Mouse (Mus musculus): Measurements from ENCODE around the gene Bcl3.

Bcl3 gene

GRCm38 (mm10) chr7:19796254-19796653 lies 26.3 kb downstream of the Bcl3 start:
- TF ChIP-seq GATA4 (IDR thresholded peaks at IDR 0.05; ENCODE audit: insufficient replicate concordance, low read length), result no peak

DNA sequence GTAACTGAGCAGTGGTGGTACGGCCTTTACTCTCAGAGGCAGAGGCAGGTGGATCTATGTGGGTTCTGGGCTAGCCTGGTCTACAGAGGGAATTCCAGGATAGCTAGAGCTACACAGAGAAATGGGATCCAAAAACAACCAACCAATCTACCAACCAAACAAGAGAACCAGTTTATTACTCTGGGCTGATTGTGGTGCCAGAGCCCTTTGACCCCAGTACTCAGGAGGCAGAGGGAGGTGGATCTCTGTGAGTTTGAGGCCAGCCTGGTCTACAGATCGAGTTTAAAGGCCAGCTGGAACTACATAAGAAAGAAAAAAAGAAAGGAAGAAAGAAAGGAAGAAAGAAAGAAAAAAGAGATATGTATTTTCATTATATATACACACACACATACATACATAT lies 27.3 kb downstream of the Bcl3 start:
- no peak for TF ChIP-seq GATA4 (IDR thresholded peaks at IDR 0.05; ENCODE audit: insufficient replicate concordance, low read length)

GRCm38 (mm10) chr7:19792701-19793630 lies 29.6 kb downstream of the Bcl3 start:
- TF ChIP-seq GATA4 (IDR thresholded peaks at IDR 0.05; ENCODE audit: insufficient replicate concordance, low read length), result no peak

DNA sequence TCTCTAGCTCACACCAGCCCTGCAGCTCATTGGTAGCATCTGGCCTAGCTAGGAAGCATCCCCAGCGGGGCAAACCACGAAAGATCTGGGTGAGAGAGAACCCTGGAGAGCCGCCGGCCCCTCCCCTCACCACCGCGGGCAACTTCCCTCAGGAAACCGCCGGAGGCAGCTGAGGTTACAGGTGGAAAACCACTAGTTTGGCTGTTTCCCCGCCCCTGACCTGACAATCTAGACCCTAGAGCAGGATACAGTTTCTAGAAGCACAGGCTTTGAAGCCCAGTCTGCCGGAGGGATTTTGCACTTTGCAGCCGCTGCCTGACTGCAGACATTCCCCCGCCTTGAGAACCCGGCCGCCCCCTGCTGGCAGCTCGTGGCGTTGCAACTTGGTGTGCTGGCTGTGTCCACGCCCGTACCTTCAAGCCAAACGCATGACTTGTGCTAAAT lies 32.6 kb downstream of the Bcl3 start:
- no peak for TF ChIP-seq GATA4 (IDR thresholded peaks at IDR 0.05; ENCODE audit: insufficient replicate concordance, low read length)

DNA sequence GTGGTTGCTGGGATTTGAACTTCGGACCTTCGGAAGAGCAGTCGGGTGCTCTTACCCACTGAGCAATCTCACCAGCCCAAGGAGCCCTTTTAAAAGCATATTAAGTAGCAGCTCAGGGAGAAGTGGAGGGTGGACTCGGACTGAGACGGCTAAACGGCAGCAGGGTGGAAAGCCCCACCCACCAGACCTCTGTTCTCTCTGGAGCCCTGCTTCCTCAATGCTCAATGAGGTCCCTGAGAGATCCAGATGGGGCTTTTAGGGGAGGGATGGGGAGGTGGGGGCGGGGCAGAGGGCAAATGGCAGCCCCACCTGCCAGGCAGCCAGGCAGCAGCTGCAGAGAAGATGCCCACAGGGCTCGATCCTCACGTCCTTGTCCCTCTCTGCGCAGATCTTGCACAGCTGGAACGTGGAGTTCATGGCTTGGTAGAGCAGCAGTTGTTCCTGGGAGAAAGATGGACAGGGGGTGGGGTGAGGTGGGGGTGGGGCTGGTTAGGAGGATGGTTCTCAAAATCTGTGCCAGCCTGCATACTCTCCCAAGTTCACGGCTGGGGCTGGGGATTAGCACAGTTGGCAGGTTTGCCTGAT lies 36.6 kb downstream of the Bcl3 start:
- no peak for TF ChIP-seq GATA4 (IDR thresholded peaks at IDR 0.05; ENCODE audit: insufficient replicate concordance, low read length)

DNA sequence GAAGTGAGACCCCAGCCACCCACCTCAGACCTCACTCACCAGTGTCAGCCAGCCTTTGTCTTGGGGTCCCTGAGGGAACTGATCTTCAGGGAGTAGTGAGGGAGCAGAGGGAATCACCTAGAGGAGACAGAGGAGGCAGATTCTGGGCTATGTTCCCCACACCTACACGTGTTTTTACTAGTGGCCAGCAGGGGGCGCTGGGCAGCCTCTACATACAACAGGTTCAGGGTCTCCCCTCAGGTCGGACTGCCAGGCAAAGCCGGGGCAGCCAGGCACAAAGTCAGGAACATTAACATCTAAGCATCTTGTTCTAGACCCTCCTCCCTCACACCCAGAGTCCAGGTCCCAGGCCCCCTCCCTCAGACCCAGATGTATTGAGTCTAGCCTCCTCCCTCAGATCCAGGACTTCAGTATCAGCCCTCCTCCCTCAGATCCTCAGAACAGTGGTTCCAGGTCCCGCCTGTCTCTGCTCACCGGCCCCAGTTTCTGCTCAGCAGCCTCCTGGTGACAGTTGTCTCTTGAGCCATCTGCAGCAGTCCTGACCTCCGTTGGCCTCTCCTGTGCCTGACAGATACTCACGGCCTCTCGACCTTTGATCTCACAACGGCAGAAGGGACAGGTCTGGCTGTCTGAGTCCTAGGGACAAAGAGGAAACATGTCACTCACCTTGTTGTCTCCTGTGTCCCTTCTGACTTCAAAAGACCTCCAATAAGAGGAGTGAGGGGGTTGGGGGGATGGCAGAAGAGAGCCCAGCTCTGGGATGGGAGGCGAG lies 37.6 kb downstream of the Bcl3 start:
- no peak for TF ChIP-seq GATA4 (IDR thresholded peaks at IDR 0.05; ENCODE audit: insufficient replicate concordance, low read length)

DNA sequence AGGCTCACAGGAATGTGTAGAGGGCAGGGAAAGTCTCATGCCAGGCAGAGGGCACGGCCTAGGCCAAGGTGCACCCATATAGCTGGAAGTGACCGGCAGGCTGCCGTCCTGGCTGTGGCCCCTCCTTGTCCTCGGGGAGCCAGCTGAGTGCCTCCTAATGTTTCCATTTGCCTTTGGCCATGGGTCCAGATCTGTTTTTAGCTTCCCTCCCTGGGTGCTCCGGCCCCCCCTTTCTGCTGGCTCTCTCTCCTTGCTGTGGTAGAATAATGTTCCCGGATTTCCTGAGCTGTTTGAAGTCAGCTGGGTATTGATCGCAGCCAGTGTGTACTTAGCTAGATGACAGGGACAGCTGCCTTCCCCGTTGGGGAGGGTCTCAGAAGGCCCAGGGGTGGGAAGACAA lies 38.9 kb downstream of the Bcl3 start:
- no peak for TF ChIP-seq GATA4 (IDR thresholded peaks at IDR 0.05; ENCODE audit: insufficient replicate concordance, low read length)

- no peak for TF ChIP-seq GATA4 (IDR thresholded peaks at IDR 0.05; ENCODE audit: insufficient replicate concordance, low read length)
Observed at GRCm38 (mm10) chr7:19782645-19783044, 39.9 kb downstream of the Bcl3 start.

- TF ChIP-seq GATA4 (IDR thresholded peaks at IDR 0.05; ENCODE audit: insufficient replicate concordance, low read length), result no peak
Observed at GRCm38 (mm10) chr7:19781741-19782140, 40.8 kb downstream of the Bcl3 start.

DNA sequence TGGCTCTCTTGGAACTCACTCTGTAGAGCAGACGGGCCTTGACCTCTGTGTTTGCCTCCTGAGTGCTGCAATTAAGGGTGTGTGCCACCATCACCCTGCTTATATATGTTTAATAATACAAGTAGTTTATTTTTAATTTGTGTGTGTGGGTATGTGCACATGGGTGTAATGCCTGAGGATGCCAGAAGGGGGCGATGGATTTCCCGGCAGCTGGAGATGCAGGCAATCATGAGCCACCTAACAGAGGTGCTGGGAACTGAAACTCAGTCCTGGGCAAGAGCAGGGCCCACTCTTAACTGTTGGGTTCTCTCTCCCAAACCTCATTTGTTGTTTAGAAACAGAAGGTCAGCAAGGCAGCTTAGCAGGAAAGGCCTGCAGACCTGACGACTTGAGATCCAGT lies 42.7 kb downstream of the Bcl3 start:
- no peak for TF ChIP-seq GATA4 (IDR thresholded peaks at IDR 0.05; ENCODE audit: insufficient replicate concordance, low read length)

DNA sequence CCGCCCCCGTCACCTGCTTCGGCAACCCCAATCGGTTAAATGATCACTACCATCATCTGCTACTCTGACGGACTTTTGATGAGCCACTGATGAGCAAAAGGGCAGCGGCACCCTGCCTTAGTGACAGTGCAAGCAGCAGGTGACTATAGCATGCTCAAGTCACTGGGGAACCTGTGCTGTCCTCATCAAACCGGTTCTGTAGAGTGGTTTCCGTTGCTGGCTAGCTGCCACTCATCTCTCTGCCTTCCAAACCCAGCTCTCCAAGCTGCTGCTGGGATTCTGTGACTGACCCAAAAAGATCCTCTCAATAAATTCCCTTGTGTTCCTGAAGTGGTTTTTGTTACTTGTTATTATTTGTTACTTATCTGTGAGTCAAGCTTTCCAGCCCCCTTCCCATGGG lies 43.9 kb downstream of the Bcl3 start:
- TF ChIP-seq GATA4 (IDR thresholded peaks at IDR 0.05; ENCODE audit: insufficient replicate concordance, low read length), result no peak

GRCm38 (mm10) chr7:19777049-19777723 lies 45.4 kb downstream of the Bcl3 start:
- no peak for TF ChIP-seq GATA4 (IDR thresholded peaks at IDR 0.05; ENCODE audit: insufficient replicate concordance, low read length)

DNA sequence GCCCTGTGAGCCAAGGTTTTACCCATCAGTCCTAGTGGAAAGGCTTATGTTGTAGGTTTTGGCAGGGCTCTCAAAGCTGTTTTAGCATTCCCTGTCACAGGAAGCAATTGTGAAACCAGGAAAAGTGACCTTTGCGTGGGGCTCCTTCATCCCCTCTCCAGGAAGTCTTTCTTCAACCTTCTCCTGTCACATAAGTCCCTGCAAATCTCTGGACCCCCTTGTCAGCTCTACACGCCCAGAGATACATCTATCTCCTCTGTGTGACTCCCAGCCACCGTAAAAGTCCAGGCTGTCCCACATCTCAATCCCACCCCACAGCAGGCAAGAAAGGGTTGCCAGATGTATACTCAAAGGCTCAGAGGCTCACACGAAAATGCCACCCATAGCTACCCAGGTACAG lies 50.9 kb downstream of the Bcl3 start:
- TF ChIP-seq GATA4 (IDR thresholded peaks at IDR 0.05; ENCODE audit: insufficient replicate concordance, low read length), result no peak

DNA sequence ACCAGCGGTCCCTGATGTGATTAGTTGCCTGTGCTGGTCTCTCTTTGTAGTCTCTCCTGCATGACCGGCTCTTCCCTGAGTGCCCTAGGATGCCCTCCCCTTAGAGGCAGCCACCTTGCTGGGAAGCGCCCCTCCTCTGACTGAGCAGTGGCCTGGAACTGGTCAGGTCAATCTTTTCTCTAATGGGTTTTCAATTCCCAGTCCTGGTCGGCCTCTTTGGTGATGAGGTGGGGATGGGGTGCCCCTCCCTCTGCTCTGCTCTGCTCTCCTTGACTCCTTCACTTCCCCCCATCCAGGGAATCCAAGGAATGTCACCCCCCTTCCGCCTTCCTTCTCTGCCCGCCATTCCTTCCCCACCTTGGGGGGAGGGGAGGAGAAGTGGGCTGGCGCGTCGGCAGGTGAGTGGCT lies 51.6 kb downstream of the Bcl3 start, which contains the start of gene Bcam:
Gene Bcam (minus strand): TSS at position 33 of the 408 bp plus-strand sequence.
- no peak for TF ChIP-seq GATA4 (IDR thresholded peaks at IDR 0.05; ENCODE audit: insufficient replicate concordance, low read length)

- no peak for TF ChIP-seq GATA4 (IDR thresholded peaks at IDR 0.05; ENCODE audit: insufficient replicate concordance, low read length)
Observed at GRCm38 (mm10) chr7:19770375-19770754, 52.2 kb downstream of the Bcl3 start.

Data from liver, adult (tissue).